Mouse (Mus musculus) forebrain, embryonic 11.5 days (tissue): ENCODE results near the gene Nudc. TPM values are rescaled to one million over a fixed set of nuclear protein-coding genes. Genes with fewer than 3 reads are reported as not detected.

Experiments used
- ATAC-seq: fragments of 200-750 bp; cut with Nextera tagmentation; replicated peaks from 2 replicates; pipeline ENCODE4 v1.8.0; 2017; ENCODE audit warnings: moderate TSS enrichment; ENCODE audit not compliant: low FRiP score
- DNase-seq: peaks from one replicate; pipeline ENCODE4 v3.0.0-alpha.2; 2017; ENCODE audit warnings: low spot score
- H3K27ac ChIP-seq: fragments of 300-500 bp; sonication (generic); 2 replicates; pipeline ENCODE4 v1.5.1; 2014; ENCODE audit warnings: low read depth, low read length
- H3K27me3 ChIP-seq: fragments of 300-500 bp; sonication (generic); 2 replicates; pipeline ENCODE4 v1.6.1; 2014; ENCODE audit warnings: mild to moderate bottlenecking, low read length, mixed read lengths; ENCODE audit not compliant: control insufficient read depth, insufficient read depth
- H3K36me3 ChIP-seq: fragments of 300-500 bp; sonication (generic); 2 replicates; pipeline ENCODE4 v1.6.1; 2014; ENCODE audit warnings: mild to moderate bottlenecking, low read length, moderate library complexity, mixed read lengths; ENCODE audit not compliant: control insufficient read depth, insufficient read depth
- H3K4me1 ChIP-seq: fragments of 300-500 bp; sonication (generic); replicated peaks from 2 replicates; pipeline ENCODE4 v1.6.1; 2014; ENCODE audit warnings: low read length, mixed read lengths; ENCODE audit not compliant: control insufficient read depth, insufficient read depth
- H3K4me2 ChIP-seq: fragments of 300-500 bp; sonication (generic); 2 replicates; pipeline ENCODE4 v1.6.1; 2014; ENCODE audit warnings: low read depth, mild to moderate bottlenecking, low read length, moderate library complexity, mixed read lengths; ENCODE audit not compliant: severe bottlenecking
- H3K4me3 ChIP-seq: fragments of 300-500 bp; sonication (generic); 2 replicates; pipeline ENCODE4 v1.5.1; 2014; ENCODE audit warnings: low read depth, low read length
- H3K9ac ChIP-seq: fragments of 300-500 bp; sonication (generic); 2 replicates; pipeline ENCODE4 v1.6.1; 2014; ENCODE audit warnings: low read length
- H3K9me3 ChIP-seq: fragments of 300-500 bp; sonication (generic); 2 replicates; pipeline ENCODE4 v1.6.1; 2016; ENCODE audit warnings: low read length, mixed read lengths; ENCODE audit not compliant: control insufficient read depth
- WGBS: fragments of 180-500 bp; shearing (Covaris S2); extraction: QIAGEN DNeasy Blood & Tissue Kit; methylation state at CpG from one replicate; pipeline ENCODE4 v1.1.7; 2014; 5-methylcytosine and 5-hydroxymethylcytosine counted together
- polyA plus RNA-seq: library from polyadenylated mRNA; unstranded; fragments of >200 nt; fragmentation: Nextera tagmentation; extraction: Ambion mirVana; gene quantifications from 2 replicates; pipeline ENCODE4 v1.2.1, GENCODE M21; 2014

The Nudc gene
- polyA plus RNA-seq, 1 experiment from 2014 or later = 363 TPM

DNA sequence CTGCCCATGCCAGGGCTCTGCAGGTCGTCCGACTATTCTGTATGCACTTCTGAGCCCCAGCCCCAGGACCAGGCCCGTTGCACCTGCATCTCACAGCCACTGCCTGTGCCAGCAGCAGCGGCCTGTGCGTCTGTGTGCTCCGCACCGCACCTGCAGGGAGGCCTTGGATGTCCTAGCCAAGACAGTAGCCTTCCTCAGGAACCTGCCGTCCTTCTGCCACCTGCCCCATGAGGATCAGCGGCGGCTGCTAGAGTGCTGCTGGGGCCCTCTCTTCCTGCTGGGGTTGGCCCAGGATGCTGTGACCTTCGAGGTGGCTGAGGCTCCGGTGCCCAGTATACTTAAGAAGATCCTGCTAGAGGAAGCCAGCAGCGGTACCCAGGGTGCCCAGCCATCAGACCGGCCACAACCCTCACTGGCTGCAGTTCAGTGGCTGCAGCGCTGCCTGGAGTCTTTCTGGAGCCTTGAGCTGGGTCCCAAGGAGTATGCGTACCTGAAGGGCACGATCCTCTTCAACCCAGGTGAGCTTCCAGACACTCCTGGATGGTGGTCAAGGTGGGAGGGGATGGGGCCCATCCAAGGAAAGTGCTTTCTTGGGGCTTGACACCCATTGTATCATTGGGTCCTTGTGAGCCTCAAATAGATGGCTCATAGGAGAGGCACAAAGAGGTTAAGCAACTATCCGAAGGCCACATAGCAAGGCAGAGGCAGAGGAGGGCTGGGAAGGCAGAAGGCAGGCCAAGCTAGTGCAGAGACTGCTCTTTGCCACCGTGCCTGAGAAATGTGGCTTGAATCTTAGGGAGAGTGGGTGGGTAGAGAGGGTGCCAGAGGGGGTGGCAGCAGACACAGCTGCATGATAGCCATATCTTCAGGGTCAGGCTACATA is 7.9 kb upstream of the Nudc start:
- H3K4me1 ChIP-seq = no peaks in the 10 kb centered on the region
- H3K4me3 ChIP-seq = no peak overlapping the region
- H3K27me3 ChIP-seq = no peaks in the 10 kb centered on the region
- H3K27ac ChIP-seq = no peak overlapping the region
- no peaks in the 10 kb centered on the region for H3K36me3 ChIP-seq
- no peak overlapping the region for H3K9ac ChIP-seq
- ATAC-seq (no peak), DNase-seq (no peak)
- H3K9me3 ChIP-seq = no peaks in the 10 kb centered on the region
- H3K4me2 ChIP-seq = no peak overlapping the region
- WGBS = 77% methylated on average over 19 of the region's 19 CpGs

- Histone ChIP-seq H3K4me2 (no peak within 1 kb of the TSS), H3K4me3 (no peak within 1 kb of the TSS), H3K36me3 (no peaks in the 10 kb centered on the region), H3K9me3 (no peaks in the 10 kb centered on the region), H3K27ac (no peak within 1 kb of the TSS), H3K9ac (no peak within 1 kb of the TSS), H3K4me1 (no peaks in the 10 kb centered on the region), H3K27me3 (no peaks in the 10 kb centered on the region)
- DNase-seq (no peak), ATAC-seq (no peak)
- 81% methylated on average over 10 of the region's 10 CpGs for WGBS
Observed at GRCm38 (mm10) chr4:133552768-133553447, 7.1 kb upstream of the Nudc start, which contains the start of gene Nr0b2. Gene Nr0b2 (plus strand): TSS chr4:133553376.

- Histone ChIP-seq H3K27ac (no peak overlapping the region), H3K9ac (no peak overlapping the region), H3K4me3 (no peak overlapping the region), H3K36me3 (no peaks in the 10 kb centered on the region), H3K4me2 (no peak overlapping the region), H3K9me3 (no peaks in the 10 kb centered on the region), H3K4me1 (no peaks in the 10 kb centered on the region), H3K27me3 (no peaks in the 10 kb centered on the region)
- 92% methylated on average over 1 of the region's 1 CpGs for WGBS
- no peak for DNase-seq
- no peak for ATAC-seq
Observed at GRCm38 (mm10) chr4:133552029-133552428, 6.2 kb upstream of the Nudc start.

GRCm38 (mm10) chr4:133536652-133537051 is 9.1 kb downstream of the Nudc start:
- 93% methylated on average over 5 of the region's 5 CpGs for WGBS
- no peak overlapping the region for H3K4me3 ChIP-seq
- no peak overlapping the region for H3K27ac ChIP-seq
- no peaks in the 10 kb centered on the region for H3K9me3 ChIP-seq
- peaks cover 15% of the 10 kb centered on the region; the same call in 1 of the 2 replicates for H3K36me3 ChIP-seq
- no peak overlapping the region for H3K4me2 ChIP-seq
- no peaks in the 10 kb centered on the region for H3K27me3 ChIP-seq
- ATAC-seq (no peak), DNase-seq (no peak)
- H3K9ac ChIP-seq = no peak overlapping the region
- no peaks in the 10 kb centered on the region for H3K4me1 ChIP-seq

- 89% methylated on average over 3 of the region's 3 CpGs for WGBS
- Histone ChIP-seq H3K4me2 (no peak overlapping the region), H3K36me3 (peaks cover 17% of the 10 kb centered on the region; the same call in 1 of the 2 replicates)
Observed at GRCm38 (mm10) chr4:133536081-133536480, 9.7 kb downstream of the Nudc start.

GRCm38 (mm10) chr4:133532777-133533176 is 13.0 kb downstream of the Nudc start:
- DNase-seq (no peak), ATAC-seq (no peak)
- 88% methylated on average over 3 of the region's 3 CpGs for WGBS
- Histone ChIP-seq H3K9ac (no peak overlapping the region), H3K4me2 (no peak overlapping the region), H3K9me3 (no peaks in the 10 kb centered on the region), H3K4me1 (no peaks in the 10 kb centered on the region), H3K27ac (no peak overlapping the region), H3K27me3 (no peaks in the 10 kb centered on the region), H3K4me3 (no peak overlapping the region), H3K36me3 (peaks cover 19% of the 10 kb centered on the region; the same call in 1 of the 2 replicates)

More at GRCm38 (mm10) chr4:133536081-133536480, 9.7 kb downstream of the Nudc start:
- no peak overlapping the region for H3K9ac ChIP-seq
- no peak overlapping the region for H3K27ac ChIP-seq
- DNase-seq = no peak
- no peaks in the 10 kb centered on the region for H3K9me3 ChIP-seq
- ATAC-seq = no peak
- H3K4me3 ChIP-seq = no peak overlapping the region
- no peaks in the 10 kb centered on the region for H3K4me1 ChIP-seq
- H3K27me3 ChIP-seq = no peaks in the 10 kb centered on the region

GRCm38 (mm10) chr4:133527788-133528187 is 18.0 kb downstream of the Nudc start:
- no peak overlapping the region for H3K4me3 ChIP-seq
- H3K27me3 ChIP-seq = no peaks in the 10 kb centered on the region
- H3K4me2 ChIP-seq = no peak overlapping the region
- H3K36me3 ChIP-seq = peaks cover 10% of the 10 kb centered on the region; the same call in 1 of the 2 replicates
- WGBS = 78% methylated on average over 16 of the region's 16 CpGs
- no peak overlapping the region for H3K9ac ChIP-seq
- H3K4me1 ChIP-seq = no peaks in the 10 kb centered on the region
- no peak overlapping the region for H3K27ac ChIP-seq
- H3K9me3 ChIP-seq = no peaks in the 10 kb centered on the region
- DNase-seq = no peak
- no peak for ATAC-seq

DNA sequence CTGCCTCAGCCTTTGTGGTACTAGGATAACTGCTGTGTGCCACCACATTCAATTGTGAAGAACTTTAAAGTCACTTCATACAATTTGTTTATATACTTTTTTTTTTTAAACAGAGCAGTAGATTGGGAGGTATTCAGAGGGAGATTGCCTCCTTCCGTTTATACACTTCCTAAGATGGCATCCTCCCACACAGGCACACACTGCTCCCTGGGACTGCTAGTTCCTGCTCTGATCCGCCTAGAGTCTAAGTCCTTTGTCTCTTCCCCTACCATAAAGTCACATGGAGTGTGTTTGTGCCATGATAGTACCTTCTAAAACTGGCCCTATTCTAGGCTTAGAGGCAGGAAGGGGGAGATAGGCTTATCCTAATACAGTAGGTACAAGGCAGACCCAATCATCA is 24.3 kb downstream of the Nudc start:
- ATAC-seq (no peak), DNase-seq (no peak)
- H3K27me3 ChIP-seq = peaks cover 26% of the 10 kb centered on the region
- no peaks in the 10 kb centered on the region for H3K36me3 ChIP-seq
- H3K27ac ChIP-seq = no peak overlapping the region
- H3K9ac ChIP-seq = no peak overlapping the region
- WGBS = 74% methylated on average over 2 of the region's 2 CpGs
- no peak overlapping the region for H3K4me3 ChIP-seq
- no peaks in the 10 kb centered on the region for H3K9me3 ChIP-seq
- peaks cover 4% of the 10 kb centered on the region; the same call in 1 of the 2 replicates for H3K4me1 ChIP-seq
- H3K4me2 ChIP-seq = no peak overlapping the region
